Mouse (Mus musculus): Measurements from ENCODE around the gene Gm9918. TPM values are rescaled to one million over a fixed set of nuclear protein-coding genes. Genes with fewer than 3 reads are reported as not detected.

Gm9918 gene
- polyA plus RNA-seq, 1 experiment = not detected

- Histone ChIP-seq H3K79me3 (ENCODE audit: low read depth) (peaks cover 21% of the 10 kb centered on the region), H3ac (ENCODE audit: control insufficient read depth, insufficient read length, low read depth) (peak overlapping the region; percentile 22), H3K36me3 (ENCODE audit: control insufficient read depth, insufficient read depth) (peaks cover 44% of the 10 kb centered on the region), H3K79me2 (ENCODE audit: control insufficient read depth, insufficient read depth) (peaks cover 41% of the 10 kb centered on the region), H3K27me3 (ENCODE audit: control insufficient read depth, insufficient read depth, insufficient read length) (no peaks in the 10 kb centered on the region), H3K4me3 (ENCODE audit: insufficient read depth, poor library complexity, severe bottlenecking) (peak overlapping the region; percentile 8)
- TF ChIP-seq USF1 (IDR thresholded peaks at IDR 0.05; ENCODE audit: low read depth) (peak; percentile 95), MYOD1 (IDR thresholded peaks at IDR 0.05; ENCODE audit: control insufficient read depth, insufficient read length, low read depth) (peak; percentile 73), FOSL1 (IDR thresholded peaks at IDR 0.05; ENCODE audit: insufficient read depth, low read length, poor library complexity, severe bottlenecking) (peak; percentile 96), CTCF (IDR thresholded peaks at IDR 0.05; ENCODE audit: control insufficient read depth, insufficient read depth, insufficient read length) (no peak), MYOG (IDR thresholded peaks at IDR 0.05; ENCODE audit: control insufficient read depth, extremely low read depth, insufficient read length) (no peak), MAX (IDR thresholded peaks at IDR 0.05) (peak; percentile 100), CEBPB (IDR thresholded peaks at IDR 0.05; ENCODE audit: low read depth) (peak; percentile 94)
Observed at GRCm38 (mm10) chr15:102230408-102231321, 39.7 kb upstream of the Gm9918 start.

DNA sequence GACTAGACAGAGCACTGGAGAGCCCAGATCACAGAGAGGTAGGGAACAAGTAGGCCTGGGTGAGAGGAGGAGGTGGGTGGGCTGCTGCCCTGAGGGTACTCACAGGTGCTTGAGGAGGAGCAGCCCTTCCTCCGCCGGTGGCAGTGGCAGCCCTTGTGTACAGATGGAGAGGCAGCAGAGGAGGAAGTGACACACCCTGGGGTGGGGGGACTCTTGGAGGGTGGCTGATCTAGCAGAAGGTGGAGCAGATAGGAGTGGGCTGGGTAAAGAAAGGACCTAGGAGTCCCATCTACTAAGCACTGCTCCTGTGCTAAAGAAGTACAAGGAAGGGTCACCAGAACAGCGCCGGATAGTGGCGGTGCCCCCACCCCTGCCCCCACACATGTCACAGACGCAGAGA, 38.6 kb upstream of the Gm9918 start, which contains the start of gene Itgb7:
TSS of gene Itgb7 (minus strand) at position 197 of the 400 bp plus-strand sequence.
- Histone ChIP-seq H3K27me3 (ENCODE audit: control insufficient read depth, insufficient read depth, insufficient read length) (no peaks in the 10 kb centered on the region), H3K36me3 (ENCODE audit: control insufficient read depth, insufficient read depth) (peaks cover 45% of the 10 kb centered on the region), H3K79me3 (ENCODE audit: low read depth) (peaks cover 21% of the 10 kb centered on the region), H3K79me2 (ENCODE audit: control insufficient read depth, insufficient read depth) (peaks cover 35% of the 10 kb centered on the region), H3ac (ENCODE audit: control insufficient read depth, insufficient read length, low read depth) (peak within 1 kb of the TSS; percentile 22), H3K4me3 (ENCODE audit: insufficient read depth, poor library complexity, severe bottlenecking) (peak within 1 kb of the TSS; percentile 8)
- TF ChIP-seq CEBPB (IDR thresholded peaks at IDR 0.05; ENCODE audit: low read depth) (no peak), USF1 (IDR thresholded peaks at IDR 0.05; ENCODE audit: low read depth) (no peak), MYOD1 (IDR thresholded peaks at IDR 0.05; ENCODE audit: control insufficient read depth, insufficient read length, low read depth) (no peak), CTCF (IDR thresholded peaks at IDR 0.05; ENCODE audit: control insufficient read depth, insufficient read depth, insufficient read length) (no peak), MYOG (IDR thresholded peaks at IDR 0.05; ENCODE audit: control insufficient read depth, extremely low read depth, insufficient read length) (no peak)

DNA sequence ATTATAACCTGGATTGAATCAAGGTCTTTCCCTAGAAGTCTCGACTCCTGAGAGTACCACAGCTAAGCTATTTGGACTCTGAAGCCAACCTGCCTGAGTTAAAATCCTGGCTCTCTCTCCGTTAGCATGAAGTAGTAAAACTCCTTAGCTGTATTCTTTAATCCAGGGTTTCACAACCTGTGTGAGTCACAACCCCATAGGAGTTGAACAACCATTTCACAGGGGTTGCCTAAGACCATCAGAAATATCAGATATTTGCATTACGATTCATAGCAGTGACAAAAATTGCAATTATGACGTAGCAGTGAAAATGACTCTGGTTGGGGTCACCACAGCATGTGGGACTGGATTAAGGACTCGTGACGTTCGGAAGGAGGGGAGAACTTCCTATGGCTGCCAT, 37.6 kb upstream of the Gm9918 start:
- TF ChIP-seq MYOG (IDR thresholded peaks at IDR 0.05; ENCODE audit: control insufficient read depth, extremely low read depth, insufficient read length) (no peak), CTCF (IDR thresholded peaks at IDR 0.05; ENCODE audit: control insufficient read depth, insufficient read depth, insufficient read length) (no peak), USF1 (IDR thresholded peaks at IDR 0.05; ENCODE audit: low read depth) (peak; percentile 48), CEBPB (IDR thresholded peaks at IDR 0.05; ENCODE audit: low read depth) (peak; percentile 99), MAX (IDR thresholded peaks at IDR 0.05) (no peak), FOSL1 (IDR thresholded peaks at IDR 0.05; ENCODE audit: insufficient read depth, low read length, poor library complexity, severe bottlenecking) (peak; percentile 68), MYOD1 (IDR thresholded peaks at IDR 0.05; ENCODE audit: control insufficient read depth, insufficient read length, low read depth) (no peak)
- no peak overlapping the region for H3ac ChIP-seq (ENCODE audit: control insufficient read depth, insufficient read length, low read depth)
- no peak overlapping the region for H3K4me3 ChIP-seq (ENCODE audit: insufficient read depth, poor library complexity, severe bottlenecking)
- H3K79me2 ChIP-seq (ENCODE audit: control insufficient read depth, insufficient read depth) = peaks cover 25% of the 10 kb centered on the region
- H3K36me3 ChIP-seq (ENCODE audit: control insufficient read depth, insufficient read depth) = peaks cover 46% of the 10 kb centered on the region
- H3K27me3 ChIP-seq (ENCODE audit: control insufficient read depth, insufficient read depth, insufficient read length) = no peaks in the 10 kb centered on the region
- peaks cover 14% of the 10 kb centered on the region for H3K79me3 ChIP-seq (ENCODE audit: low read depth)

GRCm38 (mm10) chr15:102233896-102234295, 36.5 kb upstream of the Gm9918 start:
- Histone ChIP-seq H3K4me3 (ENCODE audit: insufficient read depth, poor library complexity, severe bottlenecking) (no peak overlapping the region), H3ac (ENCODE audit: control insufficient read depth, insufficient read length, low read depth) (no peak overlapping the region), H3K79me2 (ENCODE audit: control insufficient read depth, insufficient read depth) (peaks cover 14% of the 10 kb centered on the region), H3K36me3 (ENCODE audit: control insufficient read depth, insufficient read depth) (peaks cover 57% of the 10 kb centered on the region), H3K79me3 (ENCODE audit: low read depth) (peaks cover 7% of the 10 kb centered on the region), H3K27me3 (ENCODE audit: control insufficient read depth, insufficient read depth, insufficient read length) (no peaks in the 10 kb centered on the region)
- no peak for TF ChIP-seq CTCF (IDR thresholded peaks at IDR 0.05; ENCODE audit: control insufficient read depth, insufficient read depth, insufficient read length)
- TF ChIP-seq FOSL1 (IDR thresholded peaks at IDR 0.05; ENCODE audit: insufficient read depth, low read length, poor library complexity, severe bottlenecking) = no peak
- TF ChIP-seq USF1 (IDR thresholded peaks at IDR 0.05; ENCODE audit: low read depth) = no peak
- TF ChIP-seq MYOG (IDR thresholded peaks at IDR 0.05; ENCODE audit: control insufficient read depth, extremely low read depth, insufficient read length) = no peak
- TF ChIP-seq MAX (IDR thresholded peaks at IDR 0.05) = no peak
- TF ChIP-seq CEBPB (IDR thresholded peaks at IDR 0.05; ENCODE audit: low read depth) = no peak
- no peak for TF ChIP-seq MYOD1 (IDR thresholded peaks at IDR 0.05; ENCODE audit: control insufficient read depth, insufficient read length, low read depth)

DNA sequence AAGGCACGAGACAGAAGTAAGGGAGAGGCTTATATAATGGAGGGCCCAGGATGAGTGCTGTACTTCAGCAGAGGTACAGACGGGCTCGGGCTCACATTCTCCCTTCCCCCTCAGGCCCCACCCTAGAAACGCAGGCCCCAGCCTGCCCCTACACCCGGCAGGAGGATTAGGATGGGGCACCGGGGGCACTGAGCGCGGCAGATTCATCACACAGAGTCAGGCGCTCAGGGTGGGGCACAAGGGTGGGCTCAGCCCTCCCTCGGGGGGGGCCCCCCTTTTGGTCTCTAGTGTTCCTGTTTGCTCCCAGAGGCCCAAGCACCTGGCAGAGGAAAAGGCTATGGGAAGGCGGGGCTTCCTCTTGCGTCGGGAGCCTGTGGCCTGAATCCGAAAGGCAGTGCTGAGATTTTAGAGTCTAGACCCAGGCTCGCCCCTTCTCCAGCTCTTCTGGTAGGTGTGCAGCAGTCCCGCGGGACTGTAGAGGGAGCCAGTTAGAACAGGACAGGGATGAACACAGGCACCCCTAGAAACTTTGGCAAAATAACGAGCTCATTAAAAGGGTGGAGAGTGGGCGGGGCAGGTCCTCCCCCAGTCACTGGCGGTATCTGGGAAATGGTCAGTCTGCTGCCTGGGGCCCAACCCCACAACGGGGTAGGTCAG, 34.9 kb upstream of the Gm9918 start:
- no peak overlapping the region for H3ac ChIP-seq (ENCODE audit: control insufficient read depth, insufficient read length, low read depth)
- H3K79me3 ChIP-seq (ENCODE audit: low read depth) = no peaks in the 10 kb centered on the region
- peaks cover 8% of the 10 kb centered on the region for H3K79me2 ChIP-seq (ENCODE audit: control insufficient read depth, insufficient read depth)
- peaks cover 69% of the 10 kb centered on the region for H3K36me3 ChIP-seq (ENCODE audit: control insufficient read depth, insufficient read depth)
- TF ChIP-seq MYOD1 (IDR thresholded peaks at IDR 0.05; ENCODE audit: control insufficient read depth, insufficient read length, low read depth) = no peak
- no peak for TF ChIP-seq MYOG (IDR thresholded peaks at IDR 0.05; ENCODE audit: control insufficient read depth, extremely low read depth, insufficient read length)
- no peak for TF ChIP-seq MAX (IDR thresholded peaks at IDR 0.05)
- no peak for TF ChIP-seq CEBPB (IDR thresholded peaks at IDR 0.05; ENCODE audit: low read depth)
- TF ChIP-seq FOSL1 (IDR thresholded peaks at IDR 0.05; ENCODE audit: insufficient read depth, low read length, poor library complexity, severe bottlenecking) = no peak
- no peak for TF ChIP-seq CTCF (IDR thresholded peaks at IDR 0.05; ENCODE audit: control insufficient read depth, insufficient read depth, insufficient read length)
- no peak for TF ChIP-seq USF1 (IDR thresholded peaks at IDR 0.05; ENCODE audit: low read depth)
- no peak overlapping the region for H3K4me3 ChIP-seq (ENCODE audit: insufficient read depth, poor library complexity, severe bottlenecking)
- H3K27me3 ChIP-seq (ENCODE audit: control insufficient read depth, insufficient read depth, insufficient read length) = no peaks in the 10 kb centered on the region
